Mouse (Mus musculus): ENCODE data around the gene Gm5475. TPM values are rescaled to one million over a fixed set of nuclear protein-coding genes. Genes with fewer than 3 reads are reported as not detected.
A peak's percentile ranks its signal among the peaks of the same experiment; 100 is the strongest.

Gm5475 gene
- polyA plus RNA-seq, 1 experiment = 0.02 TPM

DNA sequence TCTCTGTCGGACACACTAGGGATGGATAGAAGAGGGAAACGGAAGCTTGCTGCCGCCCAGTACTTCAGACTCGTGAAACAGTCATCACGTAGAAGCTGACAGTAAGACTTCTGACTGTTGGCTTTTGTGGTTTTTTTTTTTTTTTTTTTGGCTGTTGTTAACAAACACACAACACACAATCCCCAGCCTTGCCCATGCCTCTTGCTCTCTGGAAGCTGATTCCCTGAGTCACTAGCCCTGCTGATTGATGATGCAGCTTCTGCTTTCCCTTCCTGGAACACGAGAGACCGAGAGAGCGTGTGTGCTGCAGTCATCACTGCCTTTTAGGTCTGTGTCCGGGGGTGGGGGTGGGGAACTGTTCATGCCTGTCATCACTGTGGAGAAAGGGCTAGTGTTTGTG is 39.7 kb downstream of the Gm5475 start:
- Histone ChIP-seq H3ac (ENCODE audit: control insufficient read depth, insufficient read length, low read depth) (no peak overlapping the region), H3K79me3 (ENCODE audit: low read depth) (no peaks in the 10 kb centered on the region), H3K4me3 (ENCODE audit: insufficient read depth, poor library complexity, severe bottlenecking) (no peak overlapping the region), H3K79me2 (ENCODE audit: control insufficient read depth, insufficient read depth) (no peaks in the 10 kb centered on the region), H3K27me3 (ENCODE audit: control insufficient read depth, insufficient read depth, insufficient read length) (no peaks in the 10 kb centered on the region), H3K36me3 (ENCODE audit: control insufficient read depth, insufficient read depth) (no peaks in the 10 kb centered on the region)
- TF ChIP-seq FOSL1 (IDR thresholded peaks at IDR 0.05; ENCODE audit: insufficient read depth, low read length, poor library complexity, severe bottlenecking) (no peak), CEBPB (IDR thresholded peaks at IDR 0.05; ENCODE audit: low read depth) (no peak), USF1 (IDR thresholded peaks at IDR 0.05; ENCODE audit: low read depth) (no peak), MYOG (IDR thresholded peaks at IDR 0.05; ENCODE audit: control insufficient read depth, extremely low read depth, insufficient read length) (no peak), MAX (IDR thresholded peaks at IDR 0.05) (no peak), MYOD1 (IDR thresholded peaks at IDR 0.05; ENCODE audit: control insufficient read depth, insufficient read length, low read depth) (no peak)

GRCm38 (mm10) chr15:100462086-100462485 is 40.1 kb downstream of the Gm5475 start:
- no peaks in the 10 kb centered on the region for H3K79me2 ChIP-seq (ENCODE audit: control insufficient read depth, insufficient read depth)
- H3K79me3 ChIP-seq (ENCODE audit: low read depth) = no peaks in the 10 kb centered on the region
- no peak for TF ChIP-seq MYOD1 (IDR thresholded peaks at IDR 0.05; ENCODE audit: control insufficient read depth, insufficient read length, low read depth)
- TF ChIP-seq USF1 (IDR thresholded peaks at IDR 0.05; ENCODE audit: low read depth) = no peak
- TF ChIP-seq MAX (IDR thresholded peaks at IDR 0.05) = no peak
- no peak for TF ChIP-seq CEBPB (IDR thresholded peaks at IDR 0.05; ENCODE audit: low read depth)
- no peak for TF ChIP-seq FOSL1 (IDR thresholded peaks at IDR 0.05; ENCODE audit: insufficient read depth, low read length, poor library complexity, severe bottlenecking)
- no peak for TF ChIP-seq MYOG (IDR thresholded peaks at IDR 0.05; ENCODE audit: control insufficient read depth, extremely low read depth, insufficient read length)
- no peak for TF ChIP-seq CTCF (IDR thresholded peaks at IDR 0.05; ENCODE audit: control insufficient read depth, insufficient read depth, insufficient read length)
- H3ac ChIP-seq (ENCODE audit: control insufficient read depth, insufficient read length, low read depth) = no peak overlapping the region
- H3K4me3 ChIP-seq (ENCODE audit: insufficient read depth, poor library complexity, severe bottlenecking) = no peak overlapping the region
- H3K36me3 ChIP-seq (ENCODE audit: control insufficient read depth, insufficient read depth) = no peaks in the 10 kb centered on the region
- H3K27me3 ChIP-seq (ENCODE audit: control insufficient read depth, insufficient read depth, insufficient read length) = no peaks in the 10 kb centered on the region

- H3ac ChIP-seq (ENCODE audit: control insufficient read depth, insufficient read length, low read depth) = no peak overlapping the region
- no peaks in the 10 kb centered on the region for H3K36me3 ChIP-seq (ENCODE audit: control insufficient read depth, insufficient read depth)
- H3K79me2 ChIP-seq (ENCODE audit: control insufficient read depth, insufficient read depth) = no peaks in the 10 kb centered on the region
- TF ChIP-seq CTCF (IDR thresholded peaks at IDR 0.05; ENCODE audit: control insufficient read depth, insufficient read depth, insufficient read length) = peak; percentile 46
- no peak for TF ChIP-seq FOSL1 (IDR thresholded peaks at IDR 0.05; ENCODE audit: insufficient read depth, low read length, poor library complexity, severe bottlenecking)
- no peak overlapping the region for H3K4me3 ChIP-seq (ENCODE audit: insufficient read depth, poor library complexity, severe bottlenecking)
- H3K27me3 ChIP-seq (ENCODE audit: control insufficient read depth, insufficient read depth, insufficient read length) = no peaks in the 10 kb centered on the region
- H3K79me3 ChIP-seq (ENCODE audit: low read depth) = no peaks in the 10 kb centered on the region
These were observed 41.8 kb downstream of the Gm5475 start for GRCm38 (mm10) chr15:100463712-100464111.

- TF ChIP-seq CEBPB (IDR thresholded peaks at IDR 0.05; ENCODE audit: low read depth) (no peak), USF1 (IDR thresholded peaks at IDR 0.05; ENCODE audit: low read depth) (no peak), MYOG (IDR thresholded peaks at IDR 0.05; ENCODE audit: control insufficient read depth, extremely low read depth, insufficient read length) (no peak), MYOD1 (IDR thresholded peaks at IDR 0.05; ENCODE audit: control insufficient read depth, insufficient read length, low read depth) (no peak), MAX (IDR thresholded peaks at IDR 0.05) (no peak), CTCF (IDR thresholded peaks at IDR 0.05; ENCODE audit: control insufficient read depth, insufficient read depth, insufficient read length) (no peak), FOSL1 (IDR thresholded peaks at IDR 0.05; ENCODE audit: insufficient read depth, low read length, poor library complexity, severe bottlenecking) (no peak)
- Histone ChIP-seq H3K36me3 (ENCODE audit: control insufficient read depth, insufficient read depth) (no peaks in the 10 kb centered on the region), H3K79me2 (ENCODE audit: control insufficient read depth, insufficient read depth) (peaks cover 12% of the 10 kb centered on the region), H3K27me3 (ENCODE audit: control insufficient read depth, insufficient read depth, insufficient read length) (no peaks in the 10 kb centered on the region), H3ac (ENCODE audit: control insufficient read depth, insufficient read length, low read depth) (no peak overlapping the region), H3K79me3 (ENCODE audit: low read depth) (no peaks in the 10 kb centered on the region), H3K4me3 (ENCODE audit: insufficient read depth, poor library complexity, severe bottlenecking) (no peak overlapping the region)
These were observed 43.5 kb downstream of the Gm5475 start for GRCm38 (mm10) chr15:100465432-100465831.

- TF ChIP-seq MYOD1 (IDR thresholded peaks at IDR 0.05; ENCODE audit: control insufficient read depth, insufficient read length, low read depth) = no peak
- TF ChIP-seq FOSL1 (IDR thresholded peaks at IDR 0.05; ENCODE audit: insufficient read depth, low read length, poor library complexity, severe bottlenecking) = no peak
- no peak for TF ChIP-seq CEBPB (IDR thresholded peaks at IDR 0.05; ENCODE audit: low read depth)
- no peak for TF ChIP-seq USF1 (IDR thresholded peaks at IDR 0.05; ENCODE audit: low read depth)
- no peak for TF ChIP-seq CTCF (IDR thresholded peaks at IDR 0.05; ENCODE audit: control insufficient read depth, insufficient read depth, insufficient read length)
- no peak for TF ChIP-seq MYOG (IDR thresholded peaks at IDR 0.05; ENCODE audit: control insufficient read depth, extremely low read depth, insufficient read length)
- no peak overlapping the region for H3ac ChIP-seq (ENCODE audit: control insufficient read depth, insufficient read length, low read depth)
- H3K36me3 ChIP-seq (ENCODE audit: control insufficient read depth, insufficient read depth) = peaks cover 13% of the 10 kb centered on the region
- peak overlapping the region; percentile 91 for H3K4me3 ChIP-seq (ENCODE audit: insufficient read depth, poor library complexity, severe bottlenecking)
- H3K79me3 ChIP-seq (ENCODE audit: low read depth) = no peaks in the 10 kb centered on the region
- H3K79me2 ChIP-seq (ENCODE audit: control insufficient read depth, insufficient read depth) = peaks cover 12% of the 10 kb centered on the region
- H3K27me3 ChIP-seq (ENCODE audit: control insufficient read depth, insufficient read depth, insufficient read length) = no peaks in the 10 kb centered on the region
These were observed 45.8 kb downstream of the Gm5475 start for GRCm38 (mm10) chr15:100467738-100468137.

Data from C2C12 (cell line).